Mouse (Mus musculus): ENCODE data around the gene Lrrc73. TPM values are rescaled to one million over a fixed set of nuclear protein-coding genes. Genes with fewer than 3 reads are reported as not detected.

Lrrc73 gene
- 0.59 and 0.88 TPM in 2 replicates for polyA plus RNA-seq (2015; fragmentation: Nextera tagmentation; extraction: Ambion mirVana)

- Histone ChIP-seq H3K27ac (replicated peaks) (no peak within 1 kb of the TSS), H3K4me1 (peaks cover 27% of the 10 kb centered on the region), H3K4me2 (peak within 1 kb of the TSS; percentile 100), H3K36me3 (peaks cover 62% of the 10 kb centered on the region), H3K4me3 (peak within 1 kb of the TSS; percentile 71), H3K27me3 (replicated peaks) (peaks cover 28% of the 10 kb centered on the region), H3K9ac (peak within 1 kb of the TSS; percentile 79), H3K9me3 (no peaks in the 10 kb centered on the region)
- 2% methylated on average over 47 of the region's 48 CpGs for WGBS
- peak; percentile 78 for ATAC-seq (ENCODE audit: extremely low read depth, insufficient number of reproducible peaks, low FRiP score, low TSS enrichment)
These were observed at the start of gene Lrrc73 for GRCm38 (mm10) chr17:46253452-46254084. Gene Lrrc73, plus strand, starts transcription at chr17:46253531.

DNA sequence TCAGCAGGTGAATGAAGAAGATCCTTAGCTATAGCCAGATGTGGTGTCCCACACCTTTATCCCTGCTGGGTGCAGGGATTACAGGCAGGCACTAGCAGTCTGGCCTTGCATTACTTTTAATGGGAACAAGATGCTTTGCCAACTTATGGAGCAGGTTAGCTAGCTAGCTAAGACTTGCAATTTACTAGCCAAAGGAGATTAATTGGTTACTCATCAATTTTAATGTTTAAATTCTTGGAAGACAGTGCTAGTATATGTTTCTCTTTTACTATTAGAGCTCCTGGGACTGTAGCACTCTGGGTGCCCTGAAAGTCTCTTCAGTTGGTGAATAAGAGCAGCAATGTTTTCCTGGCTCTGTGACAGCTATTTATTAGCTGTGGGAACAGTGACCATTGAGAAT lies 46.7 kb upstream of the Lrrc73 start:
- Histone ChIP-seq H3K27me3 (replicated peaks) (no peaks in the 10 kb centered on the region), H3K36me3 (peaks cover 71% of the 10 kb centered on the region)
- no peak for ATAC-seq (ENCODE audit: extremely low read depth, insufficient number of reproducible peaks, low FRiP score, low TSS enrichment)

DNA sequence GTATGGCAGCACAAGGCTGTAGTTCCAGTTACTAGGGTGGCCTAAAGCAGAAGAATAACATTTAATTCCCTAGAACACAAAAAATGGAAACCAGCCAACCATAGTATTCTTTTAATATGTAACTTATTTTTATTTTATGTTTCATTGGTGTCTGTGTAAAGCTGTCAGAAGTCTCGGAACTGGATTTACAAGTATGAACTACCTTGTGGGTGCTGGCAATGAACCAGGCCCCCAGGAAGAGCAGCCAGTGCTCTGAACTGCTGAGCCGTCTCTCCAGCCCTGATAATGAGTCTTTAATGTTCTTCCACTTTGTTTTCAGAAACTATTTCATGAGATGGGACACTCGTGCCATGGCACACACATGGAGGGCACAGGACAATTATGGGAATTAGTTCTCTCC lies 42.8 kb upstream of the Lrrc73 start:
- Histone ChIP-seq H3K4me1 (no peaks in the 10 kb centered on the region), H3K36me3 (peaks cover 98% of the 10 kb centered on the region)

More for the DNA sequence above, 46.7 kb upstream of the Lrrc73 start:
- H3K4me2 ChIP-seq: no peak overlapping the region
- no peak overlapping the region for H3K4me3 ChIP-seq
- no peaks in the 10 kb centered on the region for H3K9me3 ChIP-seq
- H3K27ac ChIP-seq (replicated peaks): no peak overlapping the region
- H3K9ac ChIP-seq: no peak overlapping the region
- H3K4me1 ChIP-seq: peaks cover 15% of the 10 kb centered on the region

GRCm38 (mm10) chr17:46221601-46222000 lies 31.7 kb upstream of the Lrrc73 start:
- ATAC-seq (ENCODE audit: extremely low read depth, insufficient number of reproducible peaks, low FRiP score, low TSS enrichment): no peak
- peaks cover 100% of the 10 kb centered on the region for H3K36me3 ChIP-seq

More for the DNA sequence above, 42.8 kb upstream of the Lrrc73 start:
- Histone ChIP-seq H3K4me3 (no peak overlapping the region), H3K9ac (no peak overlapping the region), H3K27me3 (replicated peaks) (no peaks in the 10 kb centered on the region), H3K27ac (replicated peaks) (no peak overlapping the region), H3K4me2 (no peak overlapping the region), H3K9me3 (no peaks in the 10 kb centered on the region)
- no peak for ATAC-seq (ENCODE audit: extremely low read depth, insufficient number of reproducible peaks, low FRiP score, low TSS enrichment)
- WGBS: 86% methylated on average over 3 of the region's 3 CpGs

DNA sequence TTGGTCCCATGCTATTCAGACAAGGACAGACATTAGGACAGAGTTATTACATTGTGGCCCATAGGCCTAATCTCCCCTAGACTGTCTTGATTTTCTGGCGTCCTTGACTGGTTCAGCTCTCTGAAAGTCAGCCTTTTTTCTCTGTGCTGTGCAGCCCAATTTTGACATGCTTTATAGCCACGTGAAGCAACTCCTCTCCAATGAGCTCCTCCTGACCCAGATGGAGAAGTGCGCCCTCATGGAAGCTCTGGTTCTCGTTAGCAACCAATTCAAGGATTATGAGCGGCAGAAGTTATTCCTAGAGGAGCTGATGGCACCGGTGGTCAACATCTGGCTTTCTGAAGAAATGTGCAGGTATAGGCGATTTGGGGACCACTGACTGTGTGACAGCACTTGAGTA lies 25.8 kb upstream of the Lrrc73 start:
- Histone ChIP-seq H3K27me3 (replicated peaks) (no peaks in the 10 kb centered on the region), H3K4me3 (no peak overlapping the region), H3K27ac (replicated peaks) (no peak overlapping the region), H3K36me3 (peaks cover 99% of the 10 kb centered on the region), H3K9me3 (no peaks in the 10 kb centered on the region), H3K4me1 (no peaks in the 10 kb centered on the region), H3K4me2 (no peak overlapping the region), H3K9ac (no peak overlapping the region)
- no peak for ATAC-seq (ENCODE audit: extremely low read depth, insufficient number of reproducible peaks, low FRiP score, low TSS enrichment)
- WGBS: 86% methylated on average over 7 of the region's 7 CpGs

More at GRCm38 (mm10) chr17:46221601-46222000, 31.7 kb upstream of the Lrrc73 start:
- Histone ChIP-seq H3K9ac (no peak overlapping the region), H3K27me3 (replicated peaks) (no peaks in the 10 kb centered on the region), H3K4me3 (no peak overlapping the region), H3K27ac (replicated peaks) (no peak overlapping the region), H3K4me2 (no peak overlapping the region), H3K9me3 (no peaks in the 10 kb centered on the region), H3K4me1 (no peaks in the 10 kb centered on the region)
- 71% methylated on average over 3 of the region's 3 CpGs for WGBS

- Histone ChIP-seq H3K36me3 (peaks cover 87% of the 10 kb centered on the region), H3K4me1 (peaks cover 25% of the 10 kb centered on the region), H3K27me3 (replicated peaks) (peaks cover 12% of the 10 kb centered on the region; the same call in 1 of the 2 replicates), H3K9ac (no peak overlapping the region), H3K4me3 (no peak overlapping the region), H3K9me3 (no peaks in the 10 kb centered on the region), H3K4me2 (no peak overlapping the region), H3K27ac (replicated peaks) (no peak overlapping the region)
- 77% methylated on average over 1 of the region's 1 CpGs for WGBS
- no peak for ATAC-seq (ENCODE audit: extremely low read depth, insufficient number of reproducible peaks, low FRiP score, low TSS enrichment)
These were observed 17.3 kb upstream of the Lrrc73 start for GRCm38 (mm10) chr17:46236067-46236466.

- H3K9ac ChIP-seq: no peak overlapping the region
- H3K4me1 ChIP-seq: peaks cover 27% of the 10 kb centered on the region
- no peak overlapping the region for H3K27ac ChIP-seq (replicated peaks)
- WGBS: 83% methylated on average over 6 of the region's 6 CpGs
- no peak overlapping the region for H3K4me2 ChIP-seq
- H3K36me3 ChIP-seq: peaks cover 87% of the 10 kb centered on the region
- no peak overlapping the region for H3K4me3 ChIP-seq
- ATAC-seq (ENCODE audit: extremely low read depth, insufficient number of reproducible peaks, low FRiP score, low TSS enrichment): no peak
- H3K27me3 ChIP-seq (replicated peaks): peaks cover 12% of the 10 kb centered on the region; the same call in 1 of the 2 replicates
- no peaks in the 10 kb centered on the region for H3K9me3 ChIP-seq
These were observed 16.3 kb upstream of the Lrrc73 start for GRCm38 (mm10) chr17:46237079-46237478.

DNA sequence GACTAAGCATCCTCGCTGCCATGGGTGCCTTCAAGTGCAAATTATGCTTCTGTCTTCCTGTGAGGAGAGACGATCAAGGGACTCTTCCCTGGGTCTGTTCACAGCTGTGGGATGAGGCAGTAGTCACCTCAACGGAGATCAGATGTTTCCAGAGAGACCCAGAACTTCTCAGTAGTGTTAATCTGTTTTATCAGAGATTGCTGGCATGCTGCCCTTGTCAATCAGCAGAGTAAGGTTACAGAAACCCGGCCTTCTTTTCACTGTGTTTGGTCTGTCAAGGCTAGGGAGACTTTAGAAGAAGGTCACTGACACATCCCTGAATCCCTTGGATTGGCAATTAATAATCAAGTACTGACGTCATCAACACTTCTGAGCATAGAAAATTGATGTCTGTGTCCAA lies 15.9 kb upstream of the Lrrc73 start:
- ATAC-seq (ENCODE audit: extremely low read depth, insufficient number of reproducible peaks, low FRiP score, low TSS enrichment): no peak
- Histone ChIP-seq H3K9me3 (no peaks in the 10 kb centered on the region), H3K27ac (replicated peaks) (no peak overlapping the region), H3K27me3 (replicated peaks) (peaks cover 12% of the 10 kb centered on the region; the same call in 1 of the 2 replicates), H3K36me3 (peaks cover 88% of the 10 kb centered on the region), H3K4me3 (no peak overlapping the region), H3K4me1 (peaks cover 27% of the 10 kb centered on the region), H3K9ac (no peak overlapping the region), H3K4me2 (no peak overlapping the region)
- 59% methylated on average over 5 of the region's 5 CpGs for WGBS

GRCm38 (mm10) chr17:46239516-46240114 lies 13.7 kb upstream of the Lrrc73 start:
- no peak overlapping the region for H3K9ac ChIP-seq
- peak overlapping the region; percentile 8; the same call in 1 of the 2 replicates for H3K4me2 ChIP-seq
- ATAC-seq (ENCODE audit: extremely low read depth, insufficient number of reproducible peaks, low FRiP score, low TSS enrichment): peak; percentile 53; the same call in 1 of the 2 replicates
- peaks cover 27% of the 10 kb centered on the region for H3K4me1 ChIP-seq
- peaks cover 12% of the 10 kb centered on the region; the same call in 1 of the 2 replicates for H3K27me3 ChIP-seq (replicated peaks)
- H3K27ac ChIP-seq (replicated peaks): peak overlapping the region; percentile 39; the same call in 1 of the 2 replicates
- no peak overlapping the region for H3K4me3 ChIP-seq
- H3K36me3 ChIP-seq: peaks cover 90% of the 10 kb centered on the region
- no peaks in the 10 kb centered on the region for H3K9me3 ChIP-seq
- 38% methylated on average over 15 of the region's 15 CpGs for WGBS

DNA sequence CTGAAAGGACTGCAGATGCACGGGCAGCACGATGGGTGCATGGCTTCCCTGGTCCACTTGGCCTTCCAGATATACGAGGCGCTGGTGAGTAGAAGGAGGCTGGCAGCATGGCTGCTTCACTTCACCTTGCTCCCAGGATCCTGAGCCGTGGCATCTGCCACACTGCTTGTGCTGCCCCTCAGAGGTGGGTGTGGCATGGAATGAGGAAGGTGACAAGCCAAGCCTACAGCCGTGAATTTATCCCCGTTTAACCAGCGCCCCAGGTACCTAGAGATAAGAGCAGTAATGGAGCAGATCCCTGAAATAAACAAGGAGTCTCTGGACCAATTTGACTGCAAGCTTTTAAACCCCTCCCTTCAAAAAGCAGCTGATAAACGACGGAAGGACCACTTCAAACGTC lies 11.9 kb upstream of the Lrrc73 start:
- Histone ChIP-seq H3K4me1 (peaks cover 30% of the 10 kb centered on the region), H3K4me2 (no peak overlapping the region), H3K9ac (no peak overlapping the region), H3K4me3 (no peak overlapping the region), H3K9me3 (no peaks in the 10 kb centered on the region), H3K27ac (replicated peaks) (no peak overlapping the region), H3K27me3 (replicated peaks) (peaks cover 5% of the 10 kb centered on the region; the same call in 1 of the 2 replicates), H3K36me3 (peaks cover 97% of the 10 kb centered on the region)
- WGBS: 61% methylated on average over 11 of the region's 11 CpGs
- no peak for ATAC-seq (ENCODE audit: extremely low read depth, insufficient number of reproducible peaks, low FRiP score, low TSS enrichment)

DNA sequence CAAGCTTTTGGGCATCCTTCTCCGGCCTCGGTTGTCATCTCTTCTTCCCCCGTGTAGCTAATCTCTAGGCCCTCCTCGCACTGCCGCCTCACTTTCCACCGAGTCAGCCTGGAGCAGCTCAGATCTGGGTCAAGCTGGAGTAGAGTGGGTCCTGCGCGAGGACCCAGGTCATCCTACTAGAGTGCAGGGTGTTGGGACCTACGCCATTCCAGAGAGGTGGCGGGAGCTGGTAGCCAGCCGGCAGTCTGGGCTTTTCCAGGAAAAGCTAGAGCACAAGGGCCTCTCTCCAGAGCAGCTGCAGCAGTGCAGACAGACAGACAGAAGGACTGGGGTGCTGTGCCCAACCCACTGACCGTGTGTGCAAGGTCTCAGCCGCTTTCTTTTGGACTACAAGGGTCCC lies 11.1 kb upstream of the Lrrc73 start:
- H3K36me3 ChIP-seq: peaks cover 92% of the 10 kb centered on the region

More for the DNA sequence above, 11.1 kb upstream of the Lrrc73 start:
- H3K9me3 ChIP-seq: no peaks in the 10 kb centered on the region
- H3K27ac ChIP-seq (replicated peaks): no peak overlapping the region
- no peak overlapping the region for H3K4me2 ChIP-seq
- WGBS: 80% methylated on average over 13 of the region's 13 CpGs
- H3K4me3 ChIP-seq: no peak overlapping the region
- no peak overlapping the region for H3K9ac ChIP-seq
- peaks cover 38% of the 10 kb centered on the region for H3K4me1 ChIP-seq
- no peaks in the 10 kb centered on the region for H3K27me3 ChIP-seq (replicated peaks)
- ATAC-seq (ENCODE audit: extremely low read depth, insufficient number of reproducible peaks, low FRiP score, low TSS enrichment): no peak

Data from heart, embryonic 13.5 days (tissue).